Mouse (Mus musculus) liver, adult 2 months (tissue): ENCODE measurements around the gene Mdm4.

Experiments
- CTCF ChIP-seq: fragments of 200-500 bp; IDR thresholded peaks from 2 replicates; pipeline ENCODE4 v1.5.1; 2011; ENCODE audit warnings: low read depth, low read length, control low read depth
- POLR2A ChIP-seq: fragments of 200-500 bp; IDR thresholded peaks from 2 replicates; pipeline ENCODE4 v1.6.1; 2011; ENCODE audit warnings: low read length, control low read depth; ENCODE audit not compliant: insufficient read depth; ENCODE audit errors: extremely low read depth

GRCm38 (mm10) chr1:133080079-133080561 is 49.8 kb upstream of the Mdm4 start:
- TF ChIP-seq CTCF (no peak), POLR2A (no peak)
